18 mouse cellular contexts compared by ENCODE assay signal in genomic region chr17:34108460-34108859, GRCm38 (mm10). TPM values are rescaled to one million over a fixed set of nuclear protein-coding genes. Genes with fewer than 3 reads are reported as not detected.
"Had no signal": no experiment of that assay in that cellular context is flagged by ENCODE, and none has a peak within 500 bp of the region (broad histone marks: within the 10 kb centered on the region; RNA-seq: fewer than 3 reads in every experiment).

No protein-coding gene starts in this region.

- H3K27me3 ChIP-seq: midbrain, embryonic 15.5 days; neural tube, embryonic 12.5 days had no signal

- H3K9me3 ChIP-seq: midbrain, embryonic 10.5 days; midbrain, embryonic 13.5 days; midbrain, embryonic 15.5 days; neural tube, embryonic 12.5 days had no signal

- H3K4me1 ChIP-seq: midbrain, embryonic 13.5 days; midbrain, embryonic 15.5 days; neural tube, embryonic 12.5 days had no signal

- DNase-seq: lung, adult 18-20 months; lung, embryonic 14.5 days; lung, postnatal 10 days; lung, postnatal 4 days; retina, postnatal 1 day; right cerebral cortex, adult 18-20 months; right cerebral cortex, postnatal 25 days; right cerebral cortex, postnatal 4 days; spleen, adult 18-20 months; thymus, adult 18-20 months; thymus, postnatal 36 days had no signal

- H3K4me2 ChIP-seq: lung, embryonic 14.5 days; midbrain, embryonic 13.5 days; midbrain, embryonic 15.5 days; neural tube, embryonic 12.5 days had no signal

- H3K9ac ChIP-seq: liver, embryonic 14.5 days; lung, embryonic 14.5 days; midbrain, embryonic 13.5 days; midbrain, embryonic 15.5 days; neural tube, embryonic 12.5 days had no signal

- H3K27ac ChIP-seq: liver, embryonic 14.5 days; midbrain, embryonic 10.5 days; midbrain, embryonic 13.5 days; midbrain, embryonic 15.5 days; neural tube, embryonic 12.5 days had no signal

- ATAC-seq: midbrain, embryonic 13.5 days; midbrain, embryonic 15.5 days had no signal

- H3K4me3 ChIP-seq: midbrain, embryonic 10.5 days; midbrain, embryonic 13.5 days; midbrain, embryonic 15.5 days; myocyte; neural tube, embryonic 12.5 days had no signal

RNA-seq across cellular contexts. Expression of gene H2-Oa, which starts 16.3 kb away (rescaled TPM):
- polyA plus RNA-seq: midbrain, embryonic 13.5 days; midbrain, embryonic 15.5 days; neural tube, embryonic 14.5 days had no signal

RNA-seq across cellular contexts. Expression of gene H2-DMb2, which starts 34.6 kb away (rescaled TPM):
- polyA plus RNA-seq: midbrain, embryonic 10.5 days; myocyte had no signal

RNA-seq across cellular contexts. Expression of gene H2-DMb1, which starts 44.4 kb away (rescaled TPM):
- polyA plus RNA-seq: myocyte had no signal
